Mouse (Mus musculus) lung, embryonic 14.5 days (tissue): Measurements from ENCODE around the gene Tnfrsf19. TPM values are rescaled to one million over a fixed set of nuclear protein-coding genes. Genes with fewer than 3 reads are reported as not detected.
A peak's percentile ranks its signal among the peaks of the same experiment; 100 is the strongest.

Experiments used
- ATAC-seq: fragments of 200-750 bp; cut with Nextera tagmentation; 2 replicates; pipeline ENCODE4 v1.8.0; 2017; ENCODE audit warnings: mild to moderate bottlenecking, moderate TSS enrichment, moderate library complexity; ENCODE audit not compliant: insufficient read depth
- DNase-seq: peaks from one replicate; pipeline ENCODE4 v3.0.0-alpha.2; 2015
- H3K27ac ChIP-seq: fragments of 300-500 bp; sonication (generic); 2 replicates; pipeline ENCODE4 v1.5.1; 2014; ENCODE audit warnings: low read depth, mild to moderate bottlenecking, moderate library complexity
- H3K27me3 ChIP-seq: fragments of 300-500 bp; sonication (generic); 2 replicates; pipeline ENCODE4 v1.6.1; 2014; ENCODE audit warnings: low read length, control low read depth; ENCODE audit not compliant: insufficient read depth
- H3K36me3 ChIP-seq: fragments of 300-500 bp; sonication (generic); 2 replicates; pipeline ENCODE4 v1.6.1; 2014; ENCODE audit warnings: control low read depth; ENCODE audit not compliant: insufficient read depth
- H3K4me1 ChIP-seq: fragments of 300-500 bp; sonication (generic); 2 replicates; pipeline ENCODE4 v1.6.1; 2014; ENCODE audit warnings: antibody characterized with exemption, control low read depth; ENCODE audit not compliant: insufficient read depth
- H3K4me2 ChIP-seq: fragments of 300-500 bp; sonication (generic); 2 replicates; pipeline ENCODE4 v1.6.1; 2014; ENCODE audit warnings: mild to moderate bottlenecking
- H3K4me3 ChIP-seq: fragments of 300-500 bp; sonication (generic); 2 replicates; pipeline ENCODE4 v1.5.1; 2014; ENCODE audit warnings: low read depth, low read length
- H3K9ac ChIP-seq: fragments of 300-500 bp; sonication (generic); 2 replicates; pipeline ENCODE4 v1.6.1; 2014
- H3K9me3 ChIP-seq: fragments of 300-500 bp; sonication (generic); 2 replicates; pipeline ENCODE4 v1.6.1; 2016; ENCODE audit warnings: low read depth, low read length, control low read depth
- CTCF ChIP-seq: IDR thresholded peaks from 2 replicates; pipeline ENCODE4 v1.5.1; 2016; ENCODE audit warnings: antibody characterized with exemption, low read depth
- whole genome bisulfite sequencing: fragments of 180-500 bp; shearing (Covaris S2); extraction: QIAGEN DNeasy Blood & Tissue Kit; methylation state at CpG from one replicate; pipeline ENCODE4 v1.1.7; 2014; 5-methylcytosine and 5-hydroxymethylcytosine counted together
- polyA plus RNA-seq: library from polyadenylated mRNA; unstranded; fragments of >200 nt; fragmentation: Nextera tagmentation; extraction: Ambion mirVana; gene quantifications from 2 replicates; pipeline ENCODE4 v1.2.1, GENCODE M21; 2014

The Tnfrsf19 gene
- polyA plus RNA-seq, 1 experiment from 2014 or later = 159 TPM

DNA sequence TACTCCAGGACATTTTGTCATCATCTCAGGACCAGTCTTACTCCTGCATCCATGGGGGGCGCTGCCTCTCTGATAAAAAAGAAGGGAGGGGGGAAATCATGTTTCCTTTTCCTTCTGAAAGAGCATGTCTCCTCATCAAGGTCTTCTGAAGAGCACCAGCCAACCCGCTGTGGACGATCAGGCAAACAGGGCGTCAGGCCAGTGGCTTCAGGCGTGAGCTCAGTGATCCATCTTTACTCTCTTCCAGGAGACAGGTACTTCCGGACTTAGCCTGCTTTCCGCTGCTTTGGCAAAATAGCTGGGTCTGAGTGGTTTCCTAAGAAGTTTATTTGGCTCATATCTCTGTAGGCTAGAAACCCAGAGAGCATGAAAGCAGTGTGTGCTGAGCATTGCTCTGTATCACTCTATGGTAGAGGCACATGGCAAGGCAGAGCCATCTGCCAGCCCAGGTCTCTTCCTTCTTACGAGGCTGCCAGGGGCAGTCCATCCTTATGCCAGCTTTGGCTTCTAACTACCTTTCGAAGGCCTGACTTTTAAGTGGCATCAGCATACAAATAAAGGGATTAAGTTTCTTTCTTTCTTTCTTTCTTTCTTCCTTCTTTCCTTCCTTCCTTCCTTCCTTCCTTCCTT lies 13.1 kb upstream of the Tnfrsf19 start:
- ATAC-seq (no peak), DNase-seq (peak; percentile 56)
- no peak overlapping the region for H3K4me3 ChIP-seq
- no peaks in the 10 kb centered on the region for H3K9me3 ChIP-seq
- no peaks in the 10 kb centered on the region for H3K36me3 ChIP-seq
- no peak for TF ChIP-seq CTCF
- peaks cover 20% of the 10 kb centered on the region for H3K4me1 ChIP-seq
- 56% methylated on average over 9 of the region's 9 CpGs for WGBS
- H3K27ac ChIP-seq = no peak overlapping the region
- no peaks in the 10 kb centered on the region for H3K27me3 ChIP-seq
- H3K9ac ChIP-seq = no peak overlapping the region
- no peak overlapping the region for H3K4me2 ChIP-seq

DNA sequence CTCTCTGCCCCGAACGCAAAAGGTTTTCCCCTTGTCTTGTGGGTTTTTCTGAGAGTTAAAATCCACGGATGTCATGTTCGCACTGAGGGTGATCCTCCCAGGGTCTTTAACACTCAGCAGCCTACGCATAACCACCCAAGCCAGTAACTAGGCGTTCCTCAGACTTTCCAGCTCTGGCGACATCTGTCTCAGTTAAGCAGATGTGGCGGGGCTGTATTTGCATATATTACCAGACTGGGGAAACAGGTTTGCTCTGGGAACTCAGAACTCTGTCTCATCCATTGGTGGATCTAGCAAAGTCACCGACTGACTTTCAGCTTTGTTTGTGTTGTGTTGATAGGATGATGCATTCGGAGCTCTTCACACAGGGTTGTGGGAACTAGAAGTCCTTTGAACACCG lies 10.7 kb upstream of the Tnfrsf19 start:
- DNase-seq (peak; percentile 67), ATAC-seq (peak; percentile 18; the same call in 1 of the 2 replicates)
- H3K4me1 ChIP-seq = peaks cover 20% of the 10 kb centered on the region
- 6% methylated on average over 11 of the region's 11 CpGs for WGBS
- no peaks in the 10 kb centered on the region for H3K36me3 ChIP-seq
- H3K27me3 ChIP-seq = no peaks in the 10 kb centered on the region
- H3K9ac ChIP-seq = peak overlapping the region; percentile 41; the same call in 1 of the 2 replicates
- peak overlapping the region; percentile 2 for H3K27ac ChIP-seq
- no peaks in the 10 kb centered on the region; the same call in 1 of the 2 replicates for H3K9me3 ChIP-seq
- peak overlapping the region; percentile 68 for H3K4me2 ChIP-seq
- TF ChIP-seq CTCF = no peak
- peak overlapping the region; percentile 28 for H3K4me3 ChIP-seq

DNA sequence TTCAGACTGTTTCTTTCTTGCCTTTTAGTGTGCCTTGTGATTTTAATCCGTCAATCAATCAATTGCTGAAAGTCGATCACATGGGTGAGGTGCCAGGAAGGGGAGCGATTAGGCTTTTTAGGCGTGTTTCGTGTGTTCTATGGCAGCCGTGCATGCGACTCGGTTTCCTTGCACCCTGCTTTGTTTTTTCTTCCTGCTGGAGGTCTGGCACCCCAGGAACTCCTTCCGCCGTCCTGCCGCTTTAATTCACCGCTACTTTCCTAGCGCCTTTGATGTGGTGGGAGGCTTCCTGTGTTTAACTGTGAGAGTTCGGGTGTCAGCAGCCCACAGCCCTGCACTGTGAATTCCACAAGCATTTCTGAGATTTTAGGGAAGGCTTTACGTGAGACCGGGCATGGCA lies 10.2 kb upstream of the Tnfrsf19 start:
- TF ChIP-seq CTCF = no peak
- Histone ChIP-seq H3K36me3 (no peaks in the 10 kb centered on the region), H3K4me2 (peak overlapping the region; percentile 68), H3K27me3 (no peaks in the 10 kb centered on the region), H3K9me3 (no peaks in the 10 kb centered on the region; the same call in 1 of the 2 replicates), H3K4me3 (peak overlapping the region; percentile 28), H3K4me1 (peaks cover 19% of the 10 kb centered on the region), H3K27ac (peak overlapping the region; percentile 2; the same call in 1 of the 2 replicates), H3K9ac (peak overlapping the region; percentile 41)
- 2% methylated on average over 16 of the region's 16 CpGs for WGBS
- DNase-seq (peak; percentile 69), ATAC-seq (peak; percentile 38)

DNA sequence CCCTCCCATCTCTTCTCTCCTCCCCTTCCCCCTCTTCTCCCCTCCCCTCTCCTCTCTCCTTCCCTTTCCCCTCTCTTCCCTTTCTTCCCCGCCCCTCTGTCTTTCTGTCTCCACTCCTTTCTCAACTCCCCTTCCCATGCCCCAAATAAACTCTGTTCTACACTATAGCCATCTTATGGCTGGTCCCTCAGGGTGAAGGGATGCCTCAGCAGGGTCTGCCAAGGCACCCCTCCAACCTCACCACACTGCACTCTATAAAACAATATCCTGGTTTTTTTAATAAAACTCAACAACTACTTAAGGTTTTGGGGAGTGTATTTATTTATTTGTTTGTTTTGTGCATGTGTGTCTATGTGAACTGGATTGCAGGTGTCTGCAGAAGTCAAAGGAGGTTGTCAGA lies 9.6 kb upstream of the Tnfrsf19 start:
- H3K27me3 ChIP-seq = no peaks in the 10 kb centered on the region
- no peak for DNase-seq
- H3K36me3 ChIP-seq = no peaks in the 10 kb centered on the region
- peak overlapping the region; percentile 68 for H3K4me2 ChIP-seq
- ATAC-seq = no peak
- no peak overlapping the region for H3K4me3 ChIP-seq
- TF ChIP-seq CTCF = no peak
- 42% methylated on average over 1 of the region's 1 CpGs for WGBS
- no peaks in the 10 kb centered on the region; the same call in 1 of the 2 replicates for H3K9me3 ChIP-seq
- no peak overlapping the region for H3K9ac ChIP-seq
- H3K27ac ChIP-seq = 0 out of 2 replicates have a peak overlapping the region, but pooled peaks have one; percentile 2
- H3K4me1 ChIP-seq = peaks cover 17% of the 10 kb centered on the region

DNA sequence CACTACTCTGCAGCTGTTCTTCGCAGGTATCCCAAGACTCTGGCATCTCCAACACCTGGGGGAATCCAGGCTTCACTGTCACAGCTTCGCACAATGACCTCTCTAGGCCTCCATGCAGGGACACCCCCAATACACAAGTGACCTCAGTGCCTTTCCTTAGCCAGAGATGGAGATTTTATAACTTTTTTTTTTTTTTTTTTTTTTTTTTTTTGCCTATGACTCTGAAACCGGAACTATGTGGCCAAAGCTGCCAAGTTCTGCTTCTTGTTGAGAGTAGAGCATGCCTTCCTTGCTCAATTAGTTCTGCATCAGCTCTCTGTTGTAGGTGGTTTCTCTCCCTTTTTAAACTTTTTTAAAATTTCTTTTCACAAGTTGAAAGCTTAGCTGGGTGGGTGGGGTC lies 5.9 kb upstream of the Tnfrsf19 start:
- Histone ChIP-seq H3K36me3 (no peaks in the 10 kb centered on the region), H3K27me3 (no peaks in the 10 kb centered on the region), H3K9ac (no peak overlapping the region), H3K27ac (no peak overlapping the region), H3K9me3 (no peaks in the 10 kb centered on the region; the same call in 1 of the 2 replicates), H3K4me1 (peaks cover 16% of the 10 kb centered on the region), H3K4me2 (no peak overlapping the region), H3K4me3 (no peak overlapping the region)
- WGBS = 88% methylated on average over 3 of the region's 3 CpGs
- DNase-seq = no peak
- no peak for ATAC-seq
- TF ChIP-seq CTCF = no peak

DNA sequence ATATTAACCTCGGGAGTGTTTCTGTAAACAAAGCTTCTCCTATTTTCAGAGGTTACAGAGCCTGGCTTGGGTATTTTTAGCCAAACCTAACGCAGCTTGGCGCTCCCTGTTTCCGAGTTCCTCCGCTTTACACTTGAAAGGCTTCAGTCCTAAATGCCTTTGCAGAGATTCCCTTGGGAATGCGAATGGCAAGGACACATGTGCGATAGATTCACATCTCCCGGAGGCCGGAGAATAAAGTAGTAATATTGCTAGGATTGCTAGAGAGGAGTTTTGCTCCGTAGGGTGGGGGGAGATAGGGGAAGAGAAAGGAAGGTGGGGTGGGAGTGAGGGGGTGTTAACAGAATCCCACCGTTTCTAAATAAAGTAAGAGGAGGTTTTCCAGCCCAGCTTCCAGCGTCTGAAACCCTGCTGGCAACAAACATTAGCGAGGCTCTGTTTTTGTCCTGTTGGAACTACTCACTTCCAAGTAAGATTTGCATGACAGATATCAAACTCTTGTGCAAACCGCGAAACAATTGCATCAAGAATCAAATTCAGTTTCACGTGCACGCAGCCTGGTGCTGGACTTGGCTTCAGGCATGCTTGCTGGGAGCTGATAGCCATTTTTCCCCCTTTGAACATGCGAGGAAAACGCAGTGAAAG lies 722 bp downstream of the Tnfrsf19 start:
- Histone ChIP-seq H3K36me3 (no peaks in the 10 kb centered on the region), H3K9ac (peak overlapping the region; percentile 76), H3K4me2 (peak overlapping the region; percentile 75), H3K4me1 (peaks cover 16% of the 10 kb centered on the region), H3K4me3 (peak overlapping the region; percentile 46), H3K27me3 (no peaks in the 10 kb centered on the region), H3K27ac (peak overlapping the region; percentile 97), H3K9me3 (no peaks in the 10 kb centered on the region)
- under 1% methylated on average over 19 of the region's 19 CpGs for WGBS
- ATAC-seq (no peak), DNase-seq (peak; percentile 77)
- TF ChIP-seq CTCF = no peak

DNA sequence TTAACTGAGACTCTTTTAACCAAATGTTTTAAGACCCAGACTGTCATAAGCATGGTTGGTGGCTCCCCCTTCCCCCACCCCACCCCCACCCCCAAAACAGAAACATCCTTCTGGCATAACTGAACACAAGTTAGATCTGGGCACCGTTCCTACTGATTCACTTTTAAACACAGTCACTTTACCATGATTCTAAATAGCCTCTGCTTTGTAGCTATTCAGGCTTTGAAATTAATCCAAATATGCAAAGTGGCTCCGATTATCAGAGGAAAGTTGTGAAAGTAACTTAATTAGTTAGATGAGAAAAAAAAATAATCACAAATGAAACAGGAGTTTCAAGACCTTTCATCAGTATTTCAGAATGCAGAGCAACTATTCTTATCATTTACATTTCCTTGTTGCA lies 2.0 kb downstream of the Tnfrsf19 start:
- Histone ChIP-seq H3K36me3 (no peaks in the 10 kb centered on the region), H3K9ac (peak overlapping the region; percentile 76), H3K4me1 (peaks cover 22% of the 10 kb centered on the region), H3K4me2 (peak overlapping the region; percentile 75), H3K27me3 (no peaks in the 10 kb centered on the region), H3K9me3 (no peaks in the 10 kb centered on the region), H3K4me3 (peak overlapping the region; percentile 46), H3K27ac (peak overlapping the region; percentile 97)
- WGBS = 15% methylated on average over 2 of the region's 2 CpGs
- DNase-seq (peak; percentile 69), ATAC-seq (no peak)
- no peak for TF ChIP-seq CTCF
